Mouse (Mus musculus): Measurements from ENCODE around the gene Otud3.

GRCm38 (mm10) chr4:138921254-138922130 is 7.7 kb upstream of the Otud3 start:
- TF ChIP-seq GATA1 (IDR thresholded peaks at IDR 0.05; ENCODE audit: low read length): no peak
- TF ChIP-seq TAL1 (IDR thresholded peaks at IDR 0.05; ENCODE audit: low read length): no peak

Data from erythroblast, embryonic 14.5 days (primary cell).